Mouse (Mus musculus) kidney, postnatal 25 days (tissue): ENCODE results near the gene Ranbp10.
A peak's percentile ranks its signal among the peaks of the same experiment; 100 is the strongest.

Experiments
- DNase-seq, 2 experiments: peaks; one replicate each; pipeline ENCODE4 v3.0.0; 2021; ENCODE audit warnings: mixed read lengths in 2 of 2

Ranbp10 gene

DNA sequence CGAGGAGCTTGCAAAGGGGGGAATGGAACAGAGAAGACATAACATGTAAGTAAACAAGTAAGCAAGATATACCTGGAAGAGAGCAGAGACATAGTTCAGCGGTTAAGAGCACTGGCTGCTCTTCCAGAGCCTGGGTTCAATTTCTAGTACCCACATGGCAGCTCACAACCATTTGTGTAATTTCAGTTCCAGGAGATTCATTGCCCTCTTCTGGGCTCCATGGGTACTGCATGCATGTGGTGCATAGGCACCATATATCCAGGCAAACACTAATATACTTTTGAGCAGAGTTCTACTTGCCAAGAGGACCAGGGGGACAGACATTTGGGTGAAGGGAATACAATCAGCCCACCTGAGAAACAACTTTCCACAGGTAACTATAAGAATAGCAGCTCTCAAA lies 38.9 kb downstream of the Ranbp10 start:
- peak in 1 of 2 experiments; percentile 81 for DNase-seq

DNA sequence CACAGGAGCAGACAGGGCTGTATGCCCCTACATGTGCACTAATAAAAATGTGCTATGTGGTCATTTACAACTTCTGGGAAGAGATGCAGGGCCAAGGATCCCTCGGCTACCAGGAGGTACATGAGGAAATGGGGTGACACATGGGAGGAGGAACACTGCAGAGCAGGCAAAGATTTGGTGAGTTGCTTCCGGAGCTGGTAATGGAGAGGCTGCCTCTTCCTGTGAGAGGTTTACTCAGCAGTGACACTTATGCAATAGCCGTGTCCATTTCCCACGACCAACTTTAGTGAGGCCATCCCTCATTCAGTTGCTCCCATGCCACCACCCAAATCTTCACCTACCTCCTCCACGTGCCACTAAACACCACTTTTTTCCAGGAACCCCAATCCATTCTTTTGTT lies 46.9 kb downstream of the Ranbp10 start:
- no peak for DNase-seq

DNA sequence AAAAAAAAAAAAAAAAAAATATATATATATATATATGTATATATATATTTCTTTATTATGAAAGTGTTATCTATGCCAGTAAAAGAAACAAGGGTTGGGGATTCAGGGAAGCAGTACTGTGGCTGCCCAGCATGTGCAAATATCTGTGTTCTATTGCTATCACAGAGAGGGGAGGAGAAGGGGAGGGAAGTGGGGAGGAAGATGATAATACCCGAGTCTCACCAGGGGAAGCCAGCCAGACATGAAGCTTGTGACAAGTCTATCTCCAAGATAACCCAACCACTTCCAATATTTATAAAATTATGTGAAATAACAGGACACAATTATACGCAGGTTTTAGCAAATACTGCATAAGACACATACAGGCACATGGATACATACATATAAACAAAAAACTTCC lies 49.3 kb downstream of the Ranbp10 start:
- DNase-seq: no peak

DNA sequence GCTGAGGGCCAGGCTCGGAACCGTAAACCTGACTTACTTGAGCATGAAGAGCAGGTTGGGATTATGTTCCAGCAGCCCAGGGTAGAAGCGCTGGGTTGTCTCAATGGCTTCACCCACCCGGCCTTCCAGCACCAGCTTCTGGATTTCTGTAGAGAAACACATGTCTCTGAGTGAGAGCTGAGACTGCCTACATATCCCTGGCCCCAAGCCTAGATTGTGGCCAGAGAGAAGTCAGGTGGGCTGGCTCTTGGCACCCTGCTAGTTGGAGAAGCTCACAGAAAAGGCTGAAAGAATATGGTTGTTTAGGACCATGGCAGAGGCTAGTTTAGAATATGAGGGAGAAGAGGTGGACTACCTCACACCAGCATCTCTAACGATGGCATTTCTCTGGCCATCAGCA lies 52.7 kb downstream of the Ranbp10 start:
- DNase-seq: no peak

DNA sequence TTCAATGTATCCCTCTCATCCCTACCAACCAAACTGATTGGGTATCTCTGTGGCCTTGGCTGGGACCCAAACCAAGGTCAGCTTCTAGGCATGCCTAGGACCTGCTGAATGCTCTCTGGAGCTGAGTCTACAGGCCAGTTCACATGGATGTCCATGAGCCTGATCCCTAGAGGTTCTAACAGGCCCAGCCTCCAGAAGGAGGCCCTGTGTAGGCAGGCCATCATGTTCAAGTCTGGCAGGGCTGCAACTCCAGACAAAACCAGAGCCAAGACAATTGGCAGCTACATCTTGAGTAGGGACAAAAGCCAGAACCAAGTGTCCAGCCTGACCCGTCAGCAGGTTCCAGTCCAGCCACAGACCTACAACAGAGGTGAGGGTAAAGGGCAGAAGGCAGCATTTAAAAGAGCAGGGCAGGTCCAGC lies 53.7 kb downstream of the Ranbp10 start:
- DNase-seq: no peak

DNA sequence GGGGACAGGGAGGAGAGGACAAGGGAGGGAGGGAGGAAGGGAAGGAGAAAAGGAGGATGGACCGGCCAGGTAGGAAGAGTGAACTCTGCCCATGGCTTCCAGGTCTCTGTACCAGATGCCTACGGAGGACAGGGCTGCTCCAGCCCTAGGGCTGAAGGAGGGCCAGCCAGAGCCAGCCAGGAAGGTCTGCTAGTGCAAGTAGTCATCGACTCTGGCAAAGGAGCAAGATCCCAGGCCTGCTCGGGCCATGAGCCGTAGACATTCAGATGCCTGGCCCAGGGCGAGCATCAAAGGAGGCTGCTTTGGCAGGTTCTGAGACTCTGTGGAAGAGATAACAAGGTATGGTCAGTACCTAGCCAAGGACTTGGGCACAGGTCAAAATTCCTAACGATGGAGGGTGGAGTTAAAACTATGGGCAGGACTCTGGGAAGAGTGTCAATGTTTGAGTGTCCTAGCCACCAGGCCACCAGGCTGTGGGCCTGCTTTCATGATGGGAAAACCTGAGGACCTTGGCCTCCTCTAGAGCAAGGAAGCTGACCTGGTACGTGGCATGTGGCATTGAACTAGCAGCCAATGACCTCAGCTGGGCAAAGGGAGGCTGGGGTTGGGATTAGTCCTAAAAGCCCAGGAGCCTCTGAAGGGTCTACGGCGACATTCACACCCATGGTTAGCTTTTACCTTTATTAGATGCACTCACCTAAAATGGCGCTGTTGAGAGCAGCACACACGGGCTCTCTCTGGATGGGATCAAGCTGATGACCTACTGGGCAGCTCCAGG lies 55.6 kb downstream of the Ranbp10 start:
- DNase-seq: no peak

DNA sequence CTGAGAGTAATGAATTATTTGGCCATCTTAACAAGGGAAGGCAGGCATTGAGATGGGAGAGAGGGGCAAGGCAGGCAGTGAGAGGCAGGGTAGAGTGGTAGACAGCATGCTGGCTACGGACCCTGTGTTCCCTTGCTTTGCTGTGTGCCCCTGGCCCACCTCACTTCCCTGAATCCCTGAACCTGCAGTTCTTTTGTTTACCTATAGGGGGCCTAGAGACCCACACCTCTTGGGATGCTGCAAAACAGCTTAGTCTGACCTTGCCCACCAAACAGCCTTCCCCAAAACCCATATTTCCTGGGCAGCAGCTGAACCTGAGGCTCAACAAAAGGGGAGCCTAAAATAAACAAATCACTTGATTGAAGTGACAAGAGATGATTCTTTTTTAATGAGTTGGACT lies 56.5 kb downstream of the Ranbp10 start:
- DNase-seq: peak in 1 of 2 experiments; percentile 12

DNA sequence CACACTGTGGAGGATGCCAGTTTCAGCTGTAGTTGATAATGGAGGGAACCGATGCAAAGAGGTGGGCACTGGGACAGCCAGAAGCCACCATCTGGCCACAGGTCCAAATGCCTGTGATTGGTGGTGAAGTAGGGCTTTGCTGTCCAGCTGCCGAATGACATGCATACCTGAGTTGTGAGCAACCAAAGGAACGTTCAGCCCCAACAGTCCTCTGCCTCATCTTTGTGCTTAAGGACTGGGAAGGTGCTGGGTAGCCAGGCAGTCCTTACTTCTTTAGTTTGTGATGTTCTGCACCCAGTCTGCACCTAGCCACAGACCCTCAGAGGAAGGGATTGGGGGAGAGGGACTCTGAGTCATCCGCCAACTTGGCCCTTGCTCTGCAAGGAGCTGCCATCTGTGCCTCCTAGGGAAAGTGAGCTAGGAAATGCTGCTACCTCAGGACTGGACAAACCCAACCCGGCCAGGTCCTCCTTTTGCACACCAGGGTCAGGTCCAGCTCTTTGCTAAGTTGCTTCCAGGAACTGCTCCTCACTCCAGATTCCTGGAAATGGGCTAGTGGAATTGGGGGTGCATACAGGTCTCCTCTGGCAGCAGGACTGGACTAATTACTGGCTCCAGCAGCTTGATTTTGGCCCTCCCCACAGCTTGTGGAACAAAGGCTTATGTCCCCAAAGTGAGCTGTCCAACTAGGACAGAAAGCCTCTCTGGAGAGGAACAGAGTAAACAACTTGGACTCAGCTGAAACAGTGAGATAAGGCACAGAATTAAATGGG lies 58.5 kb downstream of the Ranbp10 start:
- no peak for DNase-seq

DNA sequence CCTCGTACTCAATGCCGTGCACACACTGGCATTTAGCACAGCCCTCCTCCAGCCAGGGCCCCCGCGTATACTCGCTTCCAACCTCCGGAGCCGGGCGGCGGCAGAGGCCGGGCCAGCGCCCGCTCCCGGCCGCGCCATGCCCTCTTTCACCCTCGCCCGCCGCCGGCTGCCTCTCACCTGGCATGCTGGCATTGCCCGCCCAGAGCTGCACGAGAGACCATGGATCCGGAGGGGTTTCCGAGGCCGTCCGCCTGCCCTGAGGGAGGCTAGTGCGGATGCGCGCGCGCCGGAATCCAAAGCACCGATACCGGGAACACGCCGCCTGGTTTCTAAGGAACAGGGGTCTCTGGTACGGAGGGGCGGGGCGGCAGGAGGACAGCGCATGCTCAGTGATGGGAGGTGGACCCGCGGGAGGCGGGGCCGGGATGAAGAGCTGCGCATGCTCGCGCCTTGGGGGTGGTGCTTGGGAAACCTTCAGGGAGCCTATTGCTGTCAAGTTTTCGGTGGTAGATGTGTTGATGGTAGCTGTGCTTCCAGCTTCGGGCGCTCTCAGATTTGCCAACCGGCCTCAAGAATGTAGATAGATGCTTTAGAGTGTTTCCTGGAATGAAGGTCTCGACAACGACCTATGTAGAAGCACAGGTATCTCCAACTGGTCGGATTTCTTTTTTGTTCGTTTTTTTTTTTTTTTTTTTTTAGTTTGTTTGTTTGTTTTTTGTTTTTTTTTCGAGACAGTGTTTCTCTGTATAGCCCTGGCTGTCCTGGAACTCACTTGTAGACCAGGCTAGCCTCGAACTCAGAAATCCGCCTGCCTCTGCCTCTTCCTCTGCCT lies 68.7 kb downstream of the Ranbp10 start, which contains the start of gene Gfod2:
Gene Gfod2, minus strand, starts transcription at position 388 of the 832 bp plus-strand sequence.
- peak; percentile 98 to 99 for DNase-seq

DNA sequence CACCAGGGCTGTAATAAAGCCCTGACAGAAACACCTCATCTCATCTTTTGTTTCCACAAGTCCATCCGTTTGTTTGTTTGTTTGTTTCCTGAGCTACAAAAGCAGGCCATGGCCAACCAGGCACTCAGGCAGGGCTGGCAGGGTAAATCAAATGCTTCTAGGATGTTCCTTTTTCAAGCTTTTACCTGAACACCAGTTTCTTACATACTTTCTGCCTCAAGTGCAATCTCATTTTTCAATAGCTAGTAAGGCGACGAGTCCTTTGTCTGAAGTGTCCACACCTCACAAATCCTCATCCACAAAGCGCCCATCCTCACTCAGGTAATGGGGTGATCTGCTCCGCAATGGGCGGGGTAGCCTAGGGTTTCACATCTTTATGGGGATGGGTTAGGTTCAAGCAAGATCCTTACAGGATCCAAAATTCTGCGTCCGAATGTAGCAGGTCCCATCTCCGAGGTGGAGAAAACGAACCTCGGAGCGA lies 69.3 kb downstream of the Ranbp10 start:
- no peak for DNase-seq

DNA sequence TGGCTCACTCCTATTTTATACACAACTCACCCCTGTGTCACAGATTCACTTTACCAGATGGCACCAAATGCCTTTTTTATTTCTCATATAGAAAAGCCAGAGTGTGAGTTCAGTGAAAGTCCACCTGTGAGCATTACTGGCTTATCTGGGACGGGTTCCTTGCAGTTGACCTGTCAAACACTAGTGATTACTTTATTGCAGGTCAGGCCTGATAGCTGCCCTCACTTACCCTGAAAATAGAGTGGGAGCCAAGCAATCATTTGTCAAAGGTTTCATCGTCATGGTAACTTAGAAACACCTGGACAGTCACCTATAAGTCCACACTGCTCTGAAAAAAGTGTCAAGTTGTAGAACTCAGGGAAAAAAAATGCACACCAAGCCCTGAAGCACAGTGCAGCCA lies 72.5 kb downstream of the Ranbp10 start:
- DNase-seq: no peak

DNA sequence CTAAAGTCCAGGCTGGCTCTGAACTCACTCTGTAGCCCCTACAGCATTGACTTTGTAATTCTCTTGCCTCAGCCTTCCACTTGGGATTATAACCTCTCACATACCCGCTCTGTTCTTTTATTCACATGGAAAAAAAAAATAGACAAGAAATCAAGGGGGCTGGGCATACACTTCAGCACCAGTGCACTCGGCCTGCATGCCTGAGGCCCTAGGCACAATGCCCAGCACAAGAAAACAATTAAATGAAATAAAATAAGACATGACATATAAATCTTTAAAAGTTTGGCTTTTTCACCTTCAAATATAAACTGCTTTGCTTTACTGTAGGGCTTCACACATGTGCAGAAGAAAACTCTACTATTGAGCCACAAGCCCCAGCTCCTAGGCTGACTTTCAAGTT lies 73.2 kb downstream of the Ranbp10 start:
- DNase-seq: no peak

DNA sequence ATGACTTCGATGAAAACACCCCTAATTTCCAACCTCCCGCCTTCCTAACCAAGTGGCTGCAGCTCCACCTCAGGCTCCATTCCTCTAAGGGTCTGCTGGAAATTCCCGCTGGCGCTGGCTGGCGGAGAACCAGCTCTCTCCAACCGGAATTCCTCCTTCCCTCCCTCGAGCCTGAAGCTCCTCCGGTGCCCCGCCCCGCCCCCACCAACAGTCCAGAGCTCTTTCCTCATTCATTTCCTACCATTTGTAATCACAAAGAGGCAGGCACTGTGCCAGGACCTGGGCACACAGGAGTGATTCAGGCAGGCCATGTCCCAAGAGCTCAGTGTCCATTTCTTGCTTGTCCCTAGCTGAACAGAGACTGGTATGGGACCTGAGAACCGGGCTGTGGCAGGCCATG lies 76.5 kb downstream of the Ranbp10 start:
- DNase-seq: peak; percentile 92 to 93

DNA sequence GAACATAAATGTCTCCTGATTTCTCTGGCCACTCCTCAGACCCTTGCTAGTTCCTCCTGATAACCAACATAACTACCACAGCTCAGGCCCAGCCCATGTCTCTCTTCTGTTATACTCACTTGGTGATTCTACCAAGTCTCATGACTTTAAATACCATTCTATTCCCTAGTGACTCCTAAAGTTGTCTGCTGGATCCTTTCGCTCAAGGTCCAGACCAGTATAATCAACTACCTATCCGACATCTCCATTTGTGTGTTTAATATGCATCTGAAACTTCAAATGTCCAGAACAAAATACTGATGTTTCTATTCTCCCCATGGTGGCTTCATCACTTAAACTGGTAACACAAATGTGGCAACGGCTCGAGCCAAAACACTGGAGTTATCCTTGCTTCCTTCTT lies 83.8 kb downstream of the Ranbp10 start:
- DNase-seq: no peak

DNA sequence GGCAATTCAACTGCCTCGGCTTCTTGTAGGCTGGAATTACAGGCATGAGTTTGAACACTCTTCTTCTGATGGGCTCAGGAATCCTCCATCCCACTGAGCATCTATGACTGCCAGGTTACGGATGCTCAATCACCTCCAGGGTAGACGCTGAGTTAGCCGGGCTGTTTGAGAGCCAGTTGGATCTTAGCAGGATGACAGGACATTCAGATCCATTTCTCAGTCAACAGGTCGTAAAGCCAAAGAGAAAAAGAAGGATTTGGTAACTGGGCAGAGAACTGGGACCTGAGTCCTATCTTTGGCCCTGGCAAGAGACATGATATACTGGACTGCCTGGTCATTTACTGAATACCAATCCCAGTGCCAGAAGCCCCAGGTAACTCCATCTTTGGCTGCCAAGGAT lies 87.9 kb downstream of the Ranbp10 start:
- no peak for DNase-seq

DNA sequence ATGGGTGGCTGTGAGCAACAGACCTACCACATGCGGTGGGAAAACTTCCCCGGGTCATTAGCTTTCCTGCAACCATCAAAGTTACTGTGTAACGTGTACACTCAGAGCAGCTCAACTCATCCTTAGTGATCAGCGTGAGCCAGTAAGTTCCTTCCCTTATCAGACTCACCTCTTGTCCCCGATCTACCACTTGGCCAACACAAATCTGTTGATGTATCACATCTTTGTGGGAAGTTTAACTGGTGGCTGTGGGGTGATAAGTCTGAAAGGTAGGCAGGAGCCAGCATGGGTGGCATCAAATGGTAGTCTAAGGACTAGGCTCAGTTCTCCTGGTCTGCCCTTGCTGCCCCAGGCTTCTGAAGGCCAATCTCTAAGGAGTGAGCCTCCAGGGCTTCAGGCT lies 95.0 kb downstream of the Ranbp10 start:
- no peak for DNase-seq

DNA sequence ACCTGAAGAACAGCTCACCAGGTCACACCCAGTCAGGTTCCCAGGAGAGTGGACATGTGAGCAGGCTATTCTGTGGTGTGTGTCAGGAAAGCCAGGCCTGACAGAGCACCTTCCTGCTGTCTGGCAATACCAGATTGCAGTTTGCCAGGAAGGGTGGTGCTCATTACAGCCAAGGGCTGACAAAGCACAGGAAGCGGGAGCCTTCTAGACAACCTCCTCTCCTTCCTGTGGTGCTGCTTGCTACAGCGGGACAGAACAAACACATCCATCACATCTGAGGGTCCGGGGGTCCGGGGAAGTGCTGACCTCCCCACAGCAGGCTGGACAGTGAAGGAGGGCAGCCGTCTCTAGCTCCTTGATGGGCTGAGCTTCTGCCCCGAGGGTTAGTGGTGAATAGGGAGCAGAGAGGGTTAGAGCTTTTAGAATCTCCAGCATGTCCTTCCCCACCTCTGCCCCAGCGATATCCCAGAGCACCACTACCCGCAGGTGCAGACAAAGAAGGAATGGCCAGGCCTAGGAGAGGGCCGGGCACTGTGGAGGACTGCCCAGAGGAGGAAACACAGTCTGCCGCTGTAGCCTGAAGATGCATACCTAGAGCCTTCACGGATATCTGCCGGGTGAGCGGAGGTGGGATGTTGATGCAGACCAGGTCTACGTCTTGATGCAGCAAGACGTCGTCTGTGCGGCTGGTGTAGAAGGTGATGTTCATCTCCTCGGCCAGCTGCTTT lies 99.6 kb downstream of the Ranbp10 start:
- DNase-seq: peak; percentile 62 to 89

DNA sequence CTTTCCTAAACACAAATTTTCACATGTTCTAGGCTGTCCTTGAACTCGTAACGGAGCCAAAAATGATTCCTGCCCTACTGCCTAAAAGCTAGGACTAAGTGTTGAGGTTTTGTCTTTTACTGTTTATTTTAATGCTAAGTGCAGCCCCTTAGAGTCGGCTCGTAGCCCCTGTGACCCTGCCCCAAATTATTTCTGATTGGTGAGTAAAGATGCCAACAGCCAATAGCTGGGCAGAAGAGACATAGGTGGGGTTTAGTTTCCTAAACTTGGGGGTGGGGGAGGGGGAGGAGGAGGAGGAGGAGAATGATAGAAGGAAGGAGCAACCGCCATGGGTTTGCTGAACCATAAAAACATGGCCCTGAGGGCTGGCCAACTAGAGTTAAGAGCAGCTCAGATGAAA lies 101.4 kb downstream of the Ranbp10 start:
- DNase-seq: no peak

DNA sequence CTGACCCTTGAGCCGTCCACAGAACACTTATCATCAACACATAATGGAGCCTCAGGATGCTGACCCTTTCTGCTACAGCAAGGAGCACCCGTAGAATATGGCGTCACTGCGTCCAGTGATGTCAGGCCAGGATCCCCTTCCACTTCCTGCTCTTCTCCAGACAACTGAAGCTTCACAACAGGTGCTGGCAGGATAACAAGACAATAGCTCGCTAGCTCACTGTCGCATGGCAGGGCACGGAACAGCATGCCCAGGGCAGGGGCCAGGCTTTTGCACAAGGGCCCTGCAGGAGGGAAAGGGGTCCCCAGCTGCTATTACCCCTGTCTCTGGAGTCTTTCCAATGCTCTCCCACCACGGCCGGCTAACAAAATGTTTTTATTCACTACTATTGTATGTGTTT lies 104.3 kb downstream of the Ranbp10 start:
- DNase-seq: no peak

DNA sequence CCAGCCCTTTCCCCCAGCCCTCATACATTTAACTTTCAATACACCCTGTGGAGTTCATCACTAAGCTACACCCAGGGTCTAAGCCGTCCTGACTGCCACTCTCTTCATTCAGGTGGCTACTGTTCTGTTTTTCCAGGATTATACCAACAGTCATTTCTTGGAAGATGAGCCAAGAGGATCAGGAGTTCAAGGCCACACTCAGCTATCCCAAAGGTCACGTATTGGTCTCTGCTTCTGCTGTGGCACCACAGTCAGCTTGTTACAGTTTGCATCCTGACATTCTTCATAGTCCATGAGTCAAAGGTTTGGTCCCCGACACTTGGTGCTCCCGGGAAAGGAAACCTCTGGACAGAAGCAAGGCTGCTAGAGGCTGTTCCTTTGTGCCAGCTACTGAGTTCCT lies 107.5 kb downstream of the Ranbp10 start:
- DNase-seq: no peak
